Mouse (Mus musculus): Measurements from ENCODE around the gene Itprid2. TPM values are rescaled to one million over a fixed set of nuclear protein-coding genes. Genes with fewer than 3 reads are reported as not detected.

Gene Itprid2
- polyA plus RNA-seq, 1 experiment from 2014 or later: 24.4 TPM

DNA sequence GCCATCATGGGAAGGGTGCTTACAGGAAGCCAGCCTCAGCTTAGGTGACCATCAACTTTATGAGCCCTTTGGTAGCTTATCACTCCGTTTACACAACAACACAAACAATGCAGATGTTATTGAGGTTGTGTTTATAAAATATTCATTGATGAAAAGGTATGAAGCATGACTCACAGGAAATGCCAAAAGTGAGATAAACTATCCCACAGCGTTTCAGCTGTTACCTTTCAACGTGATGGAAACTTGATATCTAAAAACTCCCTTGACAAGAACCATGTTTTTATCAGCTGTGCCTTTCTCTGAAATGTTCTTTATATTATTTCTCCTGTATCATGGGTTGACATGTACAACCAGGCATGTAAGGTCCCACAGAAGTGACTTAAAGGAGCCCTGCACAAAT lies 55.7 kb downstream of the Itprid2 start:
- no peak for DNase-seq (ENCODE audit: low spot score)
- WGBS: 38% methylated on average over 3 of the region's 3 CpGs
- H3K27me3 ChIP-seq (ENCODE audit: insufficient read depth, low read length): no peaks in the 10 kb centered on the region
- H3K27ac ChIP-seq: no peak overlapping the region
- H3K9ac ChIP-seq (ENCODE audit: low read depth, low read length): no peak overlapping the region
- no peak for ATAC-seq (replicated peaks; ENCODE audit: low FRiP score, low read depth)
- no peaks in the 10 kb centered on the region for H3K4me1 ChIP-seq (replicated peaks; ENCODE audit: insufficient read depth, low read length)
- no peak overlapping the region for H3K4me3 ChIP-seq (replicated peaks; ENCODE audit: low read depth, low read length)
- no peak overlapping the region for H3K4me2 ChIP-seq (ENCODE audit: low read length)
- no peak for TF ChIP-seq CTCF (IDR thresholded peaks at IDR 0.05; ENCODE audit: low read depth)
- no peaks in the 10 kb centered on the region for H3K9me3 ChIP-seq (replicated peaks; ENCODE audit: low read length)
- H3K36me3 ChIP-seq (ENCODE audit: insufficient read depth, low read length): no peaks in the 10 kb centered on the region

GRCm38 (mm10) chr2:79695190-79695589 lies 60.0 kb downstream of the Itprid2 start:
- Histone ChIP-seq H3K9me3 (replicated peaks; ENCODE audit: low read length) (no peaks in the 10 kb centered on the region), H3K27ac (no peak overlapping the region), H3K27me3 (ENCODE audit: insufficient read depth, low read length) (no peaks in the 10 kb centered on the region), H3K4me1 (replicated peaks; ENCODE audit: insufficient read depth, low read length) (no peaks in the 10 kb centered on the region), H3K36me3 (ENCODE audit: insufficient read depth, low read length) (no peaks in the 10 kb centered on the region), H3K4me3 (replicated peaks; ENCODE audit: low read depth, low read length) (no peak overlapping the region), H3K9ac (ENCODE audit: low read depth, low read length) (no peak overlapping the region), H3K4me2 (ENCODE audit: low read length) (no peak overlapping the region)
- DNase-seq (ENCODE audit: low spot score) (peak; percentile 29), ATAC-seq (replicated peaks; ENCODE audit: low FRiP score, low read depth) (no peak)
- 63% methylated on average over 4 of the region's 4 CpGs for WGBS
- no peak for TF ChIP-seq CTCF (IDR thresholded peaks at IDR 0.05; ENCODE audit: low read depth)

DNA sequence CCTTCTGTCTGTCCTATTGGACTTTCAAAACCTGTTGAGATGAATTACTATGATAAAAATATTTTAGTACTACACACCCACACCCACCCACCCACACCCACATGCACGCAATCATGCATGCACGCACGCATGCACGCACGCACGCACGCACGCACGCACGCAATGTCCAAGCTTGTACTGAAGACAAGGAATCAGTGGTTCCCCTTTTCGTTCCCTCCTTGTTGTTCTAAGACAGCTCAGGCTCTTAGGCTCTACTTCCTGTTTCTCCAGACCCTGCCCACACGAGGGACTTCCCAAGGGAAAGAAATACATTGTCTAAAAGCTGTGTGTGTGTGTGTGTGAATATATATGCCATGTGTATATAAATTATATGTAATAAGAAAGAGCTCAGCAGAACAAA lies 60.8 kb downstream of the Itprid2 start:
- Histone ChIP-seq H3K4me2 (ENCODE audit: low read length) (no peak overlapping the region), H3K9ac (ENCODE audit: low read depth, low read length) (no peak overlapping the region), H3K4me3 (replicated peaks; ENCODE audit: low read depth, low read length) (no peak overlapping the region), H3K27me3 (ENCODE audit: insufficient read depth, low read length) (no peaks in the 10 kb centered on the region), H3K36me3 (ENCODE audit: insufficient read depth, low read length) (no peaks in the 10 kb centered on the region), H3K9me3 (replicated peaks; ENCODE audit: low read length) (no peaks in the 10 kb centered on the region), H3K4me1 (replicated peaks; ENCODE audit: insufficient read depth, low read length) (no peaks in the 10 kb centered on the region), H3K27ac (no peak overlapping the region)
- DNase-seq (ENCODE audit: low spot score) (no peak), ATAC-seq (replicated peaks; ENCODE audit: low FRiP score, low read depth) (no peak)
- TF ChIP-seq CTCF (IDR thresholded peaks at IDR 0.05; ENCODE audit: low read depth): no peak
- WGBS: 78% methylated on average over 12 of the region's 12 CpGs

- DNase-seq (ENCODE audit: low spot score) (no peak), ATAC-seq (replicated peaks; ENCODE audit: low FRiP score, low read depth) (no peak)
- H3K27me3 ChIP-seq (ENCODE audit: insufficient read depth, low read length): no peaks in the 10 kb centered on the region
- no peak overlapping the region for H3K4me3 ChIP-seq (replicated peaks; ENCODE audit: low read depth, low read length)
- no peaks in the 10 kb centered on the region for H3K36me3 ChIP-seq (ENCODE audit: insufficient read depth, low read length)
- H3K9me3 ChIP-seq (replicated peaks; ENCODE audit: low read length): no peaks in the 10 kb centered on the region
- no peaks in the 10 kb centered on the region for H3K4me1 ChIP-seq (replicated peaks; ENCODE audit: insufficient read depth, low read length)
- H3K27ac ChIP-seq: no peak overlapping the region
- no peak for TF ChIP-seq CTCF (IDR thresholded peaks at IDR 0.05; ENCODE audit: low read depth)
- H3K4me2 ChIP-seq (ENCODE audit: low read length): no peak overlapping the region
- H3K9ac ChIP-seq (ENCODE audit: low read depth, low read length): no peak overlapping the region
- WGBS: 82% methylated on average over 10 of the region's 10 CpGs
These were observed 61.5 kb downstream of the Itprid2 start for GRCm38 (mm10) chr2:79696478-79697230.

DNA sequence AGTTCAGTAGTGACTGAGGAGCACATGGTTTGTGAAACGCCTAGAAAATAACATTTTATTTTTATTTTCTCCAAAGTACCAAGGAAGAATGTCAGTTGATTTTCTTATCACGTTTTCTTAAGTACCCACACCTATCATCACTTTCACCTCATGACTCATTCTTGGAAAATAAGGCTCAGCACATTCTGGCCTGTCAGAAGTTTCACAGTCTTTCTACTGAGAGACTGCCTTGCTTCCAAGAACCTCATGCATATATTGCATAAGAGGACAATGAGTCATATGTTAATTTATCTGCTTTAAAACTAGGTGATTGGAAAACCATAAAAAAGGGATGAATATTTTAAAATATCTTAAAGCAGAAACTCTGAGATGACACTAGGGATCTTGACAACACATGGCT lies 63.0 kb downstream of the Itprid2 start:
- Histone ChIP-seq H3K27me3 (ENCODE audit: insufficient read depth, low read length) (no peaks in the 10 kb centered on the region), H3K9me3 (replicated peaks; ENCODE audit: low read length) (no peaks in the 10 kb centered on the region), H3K4me2 (ENCODE audit: low read length) (no peak overlapping the region), H3K27ac (no peak overlapping the region), H3K4me3 (replicated peaks; ENCODE audit: low read depth, low read length) (no peak overlapping the region), H3K4me1 (replicated peaks; ENCODE audit: insufficient read depth, low read length) (no peaks in the 10 kb centered on the region), H3K9ac (ENCODE audit: low read depth, low read length) (no peak overlapping the region), H3K36me3 (ENCODE audit: insufficient read depth, low read length) (no peaks in the 10 kb centered on the region)
- no peak for ATAC-seq (replicated peaks; ENCODE audit: low FRiP score, low read depth)
- TF ChIP-seq CTCF (IDR thresholded peaks at IDR 0.05; ENCODE audit: low read depth): no peak
- DNase-seq (ENCODE audit: low spot score): no peak
- WGBS: 55% methylated on average over 2 of the region's 2 CpGs

DNA sequence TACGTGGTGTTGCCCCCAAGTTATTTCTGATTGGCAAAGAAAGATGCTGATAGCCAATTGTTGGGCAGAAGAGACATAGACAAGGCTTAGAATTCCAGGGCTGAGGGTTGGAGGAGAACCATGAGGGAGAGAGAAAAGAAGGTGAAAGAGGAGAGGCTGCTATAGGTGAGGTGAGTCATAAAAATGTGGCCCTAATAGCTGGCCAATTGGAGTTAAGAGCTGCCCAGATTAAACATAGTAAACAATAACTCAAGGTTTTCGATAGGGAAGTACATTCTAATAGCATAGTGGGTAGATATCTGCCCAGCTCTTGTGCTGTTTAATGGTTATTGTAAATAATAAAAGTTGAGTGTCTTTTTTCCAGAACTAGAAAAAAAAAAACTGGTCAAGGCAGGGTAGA lies 69.6 kb downstream of the Itprid2 start:
- Histone ChIP-seq H3K27me3 (ENCODE audit: insufficient read depth, low read length) (no peaks in the 10 kb centered on the region), H3K36me3 (ENCODE audit: insufficient read depth, low read length) (no peaks in the 10 kb centered on the region), H3K27ac (no peak overlapping the region), H3K4me3 (replicated peaks; ENCODE audit: low read depth, low read length) (no peak overlapping the region), H3K9ac (ENCODE audit: low read depth, low read length) (no peak overlapping the region), H3K9me3 (replicated peaks; ENCODE audit: low read length) (no peaks in the 10 kb centered on the region), H3K4me2 (ENCODE audit: low read length) (no peak overlapping the region), H3K4me1 (replicated peaks; ENCODE audit: insufficient read depth, low read length) (no peaks in the 10 kb centered on the region)
- no peak for DNase-seq (ENCODE audit: low spot score)
- TF ChIP-seq CTCF (IDR thresholded peaks at IDR 0.05; ENCODE audit: low read depth): no peak
- no peak for ATAC-seq (replicated peaks; ENCODE audit: low FRiP score, low read depth)
- WGBS: 85% methylated on average over 2 of the region's 2 CpGs

DNA sequence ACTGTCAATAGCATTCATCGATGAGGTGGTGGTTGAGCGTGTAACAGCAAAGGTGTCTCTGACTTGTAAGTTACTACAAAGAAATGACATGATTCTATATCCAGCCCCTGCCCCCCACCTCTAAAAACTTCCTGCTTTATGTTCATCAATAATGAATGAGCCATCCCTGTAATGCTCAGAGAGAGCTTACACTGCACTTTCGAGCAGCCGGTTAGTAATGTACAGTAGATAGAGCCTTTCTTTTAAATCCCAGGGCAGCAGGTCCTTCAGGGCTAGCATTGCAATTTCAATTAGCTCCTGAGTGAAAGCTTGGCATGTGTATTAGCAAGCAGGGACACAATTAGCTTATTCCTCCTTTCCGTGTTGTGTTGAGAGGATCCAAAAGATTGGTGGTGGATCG lies 72.4 kb downstream of the Itprid2 start, which contains the start of gene Ppp1r1c:
Gene Ppp1r1c (plus strand): TSS at position 206 of the 400 bp plus-strand sequence.
- H3K27ac ChIP-seq: no peak within 1 kb of the TSS
- no peak for TF ChIP-seq CTCF (IDR thresholded peaks at IDR 0.05; ENCODE audit: low read depth)
- DNase-seq (ENCODE audit: low spot score) (no peak), ATAC-seq (replicated peaks; ENCODE audit: low FRiP score, low read depth) (no peak)
- no peak within 1 kb of the TSS for H3K4me3 ChIP-seq (replicated peaks; ENCODE audit: low read depth, low read length)
- no peak within 1 kb of the TSS for H3K4me2 ChIP-seq (ENCODE audit: low read length)
- no peaks in the 10 kb centered on the region for H3K4me1 ChIP-seq (replicated peaks; ENCODE audit: insufficient read depth, low read length)
- H3K9me3 ChIP-seq (replicated peaks; ENCODE audit: low read length): no peaks in the 10 kb centered on the region
- 88% methylated on average over 6 of the region's 6 CpGs for WGBS
- no peaks in the 10 kb centered on the region for H3K36me3 ChIP-seq (ENCODE audit: insufficient read depth, low read length)
- H3K27me3 ChIP-seq (ENCODE audit: insufficient read depth, low read length): no peaks in the 10 kb centered on the region
- no peak within 1 kb of the TSS for H3K9ac ChIP-seq (ENCODE audit: low read depth, low read length)
